Mouse (Mus musculus): ENCODE results near the gene Olfr1082.
"Not testable (repeated sequence)": the region's sequence is repeated elsewhere in the genome, so short reads cannot be mapped to it uniquely, and the experiment has no call there.

The Olfr1082 gene

DNA sequence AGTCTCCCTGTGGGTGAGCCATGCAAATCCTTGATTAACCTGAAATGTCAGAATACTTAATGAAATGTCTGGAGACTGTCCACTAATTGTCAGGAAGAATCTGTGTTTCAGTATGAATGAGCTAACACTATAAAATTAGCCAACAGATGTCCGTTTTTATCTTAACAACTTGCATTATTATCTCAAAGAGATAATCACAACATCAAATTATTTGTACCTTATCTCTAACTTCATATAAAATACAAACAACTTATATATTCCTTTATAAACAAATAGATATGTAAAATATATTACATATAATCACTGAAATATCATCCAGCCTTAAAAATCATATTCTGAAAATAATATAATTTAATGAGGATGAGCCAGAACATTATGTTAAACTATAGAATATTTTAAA lies at the start of gene Olfr1082:
Gene Olfr1082, minus strand, starts transcription at position 101 of the 400 bp plus-strand sequence.
- DNase-seq (ENCODE audit: low spot score) = not testable (repeated sequence)

DNA sequence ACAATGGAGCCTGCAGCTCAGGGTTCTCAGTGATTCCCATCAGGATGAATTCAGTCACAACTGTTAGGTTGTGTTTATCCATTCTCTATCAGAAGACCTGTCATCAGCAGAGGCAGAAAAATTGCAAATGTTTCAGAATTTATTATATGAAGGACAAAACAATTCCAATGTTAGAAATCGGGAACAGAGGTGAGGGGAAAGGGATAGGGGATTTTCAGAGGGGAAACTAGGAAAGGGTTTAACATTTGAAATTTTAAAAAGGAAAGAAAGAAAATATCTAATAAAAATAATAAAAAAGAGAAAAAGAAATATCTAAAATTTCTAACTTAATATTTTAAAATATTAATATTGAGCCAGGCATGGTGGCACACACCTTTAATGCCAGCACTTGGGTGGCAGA lies 40.9 kb upstream of the Olfr1082 start, which contains the start of gene Olfr1084:
Gene Olfr1084, minus strand, starts transcription at position 101 of the 400 bp plus-strand sequence.
- not testable (repeated sequence) for DNase-seq (ENCODE audit: low spot score)

DNA sequence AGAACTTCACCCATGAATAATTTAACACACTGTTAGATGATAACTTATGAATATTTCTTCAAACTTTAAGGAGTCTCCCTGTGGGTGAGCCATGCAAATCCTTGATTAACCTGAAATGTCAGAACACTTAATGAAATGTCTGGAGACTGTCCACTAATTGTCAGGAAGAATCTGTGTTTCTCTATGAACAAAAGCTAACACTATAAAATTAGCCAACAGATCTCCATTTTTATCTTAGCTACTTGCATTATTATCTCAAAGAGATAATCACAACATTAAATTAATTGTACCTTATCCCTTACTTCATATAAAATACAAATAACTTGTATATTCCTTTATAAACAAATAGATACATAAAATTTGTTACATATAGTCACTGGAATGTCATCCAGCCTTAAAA lies 40.6 kb downstream of the Olfr1082 start, which contains the start of gene Olfr1080:
Gene Olfr1080, minus strand, starts transcription at position 101 of the 400 bp plus-strand sequence.
- not testable (repeated sequence) for DNase-seq (ENCODE audit: low spot score)

Data from spleen, adult 12 weeks (tissue).